Mouse (Mus musculus) lung, adult 2 months (tissue): ENCODE data around the gene Fam131c. TPM values are rescaled to one million over a fixed set of nuclear protein-coding genes. Genes with fewer than 3 reads are reported as not detected.

Experiments
- DNase-seq: peaks from one replicate; pipeline ENCODE4 v3.0.0; 2022
- H3K4me1 ChIP-seq: fragments of 200-500 bp; 2 replicates; pipeline ENCODE4 v1.6.1; 2011; ENCODE audit warnings: low read length; ENCODE audit not compliant: control insufficient read depth, insufficient read depth
- H3K4me3 ChIP-seq: fragments of 200-500 bp; replicated peaks from 2 replicates; pipeline ENCODE3; 2011; ENCODE audit warnings: low read depth, mild to moderate bottlenecking, control low read depth, low read length; ENCODE audit errors: extremely low read depth
- CTCF ChIP-seq: fragments of 200-500 bp; IDR thresholded peaks from 2 replicates; pipeline ENCODE4 v1.5.1; 2011; ENCODE audit warnings: mild to moderate bottlenecking, low read length, control low read depth; ENCODE audit not compliant: insufficient read depth
- POLR2A ChIP-seq: fragments of 200-500 bp; IDR thresholded peaks from 2 replicates; pipeline ENCODE4 v1.6.1; 2011; ENCODE audit warnings: low read depth, mild to moderate bottlenecking, control low read depth, low read length, borderline replicate concordance; ENCODE audit errors: extremely low read depth
- WGBS: fragments of 180-500 bp; shearing (Covaris S2); methylation state at CpG from one replicate; pipeline ENCODE4 v1.1.7; 2018; 5-methylcytosine and 5-hydroxymethylcytosine counted together
- polyA plus RNA-seq: library from polyadenylated mRNA; depleted of rRNA; stranded (reverse); fragments of >200 nt; gene quantifications from 2 replicates; pipeline ENCODE4 v1.2.3, GENCODE M21; 2012

Fam131c gene
- polyA plus RNA-seq, 1 experiment = 2.1 TPM

- 47% methylated on average over 12 of the region's 12 CpGs for WGBS
- H3K4me3 ChIP-seq = no peak within 1 kb of the TSS
- TF ChIP-seq POLR2A (no peak), CTCF (no peak)
- DNase-seq = no peak
- H3K4me1 ChIP-seq = no peaks in the 10 kb centered on the region
These were observed 30.5 kb downstream of the Fam131c start, which contains the start of gene Clcnka for GRCm38 (mm10) chr4:141398545-141398944. Gene Clcnka, minus strand, starts transcription at chr4:141398724.

DNA sequence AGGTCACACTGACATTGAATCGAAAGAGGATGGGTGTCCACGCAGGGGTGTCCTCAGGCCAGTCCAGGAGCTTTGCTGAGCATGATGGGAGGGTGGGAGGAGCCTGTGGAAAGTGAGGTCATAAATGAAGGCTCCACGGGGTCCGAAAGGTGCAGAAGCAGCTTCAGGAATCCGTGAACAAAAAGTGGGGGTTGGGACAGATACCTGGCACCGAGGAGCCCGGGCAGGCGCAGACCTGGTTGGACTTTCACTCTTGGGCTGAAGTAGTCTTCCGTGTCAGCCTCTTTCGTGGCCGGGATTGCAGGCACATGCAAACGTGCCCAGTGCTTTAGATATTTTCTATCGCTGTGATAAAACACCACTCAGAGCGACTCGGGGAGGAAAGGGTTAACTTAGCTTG is 32.2 kb downstream of the Fam131c start:
- Histone ChIP-seq H3K4me1 (no peaks in the 10 kb centered on the region), H3K4me3 (no peak overlapping the region)
- 79% methylated on average over 15 of the region's 15 CpGs for WGBS
- no peak for DNase-seq
- TF ChIP-seq CTCF (no peak), POLR2A (no peak)

DNA sequence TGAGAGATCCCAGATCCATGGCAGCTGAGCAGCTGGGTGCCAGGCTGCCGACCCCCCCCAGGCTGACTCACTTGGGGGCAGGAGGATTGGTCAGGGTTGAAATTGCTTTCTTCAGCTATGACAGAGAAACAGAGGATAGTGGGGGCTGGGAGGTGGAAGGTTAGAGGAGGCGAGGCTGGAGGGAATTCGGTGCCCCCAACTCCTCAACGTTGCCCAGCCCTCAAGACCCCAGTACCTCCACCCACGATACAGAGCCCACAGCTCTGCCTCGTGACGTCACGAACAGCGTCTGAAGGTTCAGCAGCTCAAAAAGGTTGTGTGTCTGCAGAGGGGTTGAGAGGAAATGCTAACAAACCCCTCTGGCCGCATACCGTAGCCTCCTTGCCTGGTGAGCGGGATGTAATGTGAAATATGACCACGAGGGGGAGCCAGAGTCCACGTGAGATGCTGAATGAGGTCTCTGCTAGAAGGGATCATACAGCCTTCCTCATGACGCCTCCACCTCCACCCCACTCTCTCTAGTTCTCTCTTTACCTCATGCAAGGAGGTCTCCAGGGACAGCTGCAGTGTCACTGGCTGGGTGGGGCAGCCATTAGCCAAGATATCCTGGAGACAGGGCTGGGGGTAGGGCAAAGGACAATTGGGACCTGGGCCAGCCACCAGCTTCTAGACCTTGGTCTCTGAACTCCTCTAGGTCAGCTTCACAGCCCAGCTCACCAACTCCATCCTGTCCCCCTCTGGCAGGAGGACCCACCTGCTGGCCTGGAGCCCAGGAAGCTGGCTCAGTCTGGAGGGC is 36.7 kb downstream of the Fam131c start:
- peak; percentile 87 for DNase-seq
- no peaks in the 10 kb centered on the region for H3K4me1 ChIP-seq
- no peak overlapping the region for H3K4me3 ChIP-seq
- TF ChIP-seq CTCF = peak; percentile 100
- no peak for TF ChIP-seq POLR2A
- 11% methylated on average over 15 of the region's 15 CpGs for WGBS

DNA sequence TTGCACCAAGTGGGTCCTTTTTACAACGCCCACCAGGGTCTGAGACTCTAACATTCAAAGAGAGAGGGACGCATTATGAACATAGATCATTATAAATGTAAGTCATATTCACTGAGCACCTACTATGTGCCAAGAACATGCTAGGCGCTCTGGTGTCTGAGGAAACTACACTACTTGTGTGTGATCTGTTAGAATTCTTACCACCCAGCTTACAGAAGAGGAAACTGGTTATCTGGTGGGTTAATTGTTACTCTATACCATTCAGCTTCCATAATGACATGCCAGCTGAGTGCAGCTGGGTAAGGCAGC is 37.2 kb downstream of the Fam131c start:
- 83% methylated on average over 3 of the region's 3 CpGs for WGBS
- no peak for DNase-seq
- Histone ChIP-seq H3K4me3 (no peak overlapping the region), H3K4me1 (no peaks in the 10 kb centered on the region)
- TF ChIP-seq CTCF (no peak), POLR2A (no peak)

DNA sequence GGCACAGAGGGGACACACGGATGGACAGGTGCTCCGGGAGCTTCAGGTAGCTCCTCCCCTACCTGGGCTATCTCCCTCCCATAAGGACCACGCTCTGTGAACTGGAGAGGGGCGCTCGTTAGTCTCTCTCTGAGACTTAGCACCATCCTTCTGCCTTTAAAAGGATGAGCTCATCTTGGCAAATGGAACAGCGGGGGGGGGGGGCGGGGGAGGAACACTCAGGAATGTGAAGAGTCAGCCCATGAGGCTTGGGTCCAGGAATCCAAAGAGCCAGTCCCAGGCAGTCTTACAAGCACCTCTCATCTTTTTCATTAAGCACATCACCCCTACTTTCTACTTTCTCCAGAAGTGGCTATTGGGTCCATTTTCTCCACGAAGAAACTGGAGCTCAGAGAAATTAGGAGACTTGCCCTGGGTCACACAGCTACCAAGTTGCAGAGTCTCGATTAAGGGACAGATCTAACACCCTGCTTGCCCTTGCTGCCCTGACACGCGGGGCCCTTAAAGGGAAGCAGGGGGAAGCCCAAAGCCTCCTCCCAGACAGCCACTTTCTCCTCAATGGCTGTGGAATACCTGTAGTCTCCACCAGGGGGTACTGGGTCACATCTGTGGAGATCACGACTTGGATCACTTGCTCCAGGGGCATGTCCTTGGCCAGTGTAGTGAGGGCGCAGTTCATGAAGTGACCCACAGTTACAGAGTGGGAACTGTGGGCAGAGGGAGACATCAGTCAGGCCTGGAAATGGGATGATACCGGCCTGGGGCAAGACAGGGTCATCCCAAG is 38.7 kb downstream of the Fam131c start:
- Histone ChIP-seq H3K4me1 (no peaks in the 10 kb centered on the region), H3K4me3 (no peak overlapping the region)
- TF ChIP-seq CTCF (peak; percentile 55), POLR2A (no peak)
- DNase-seq = peak; percentile 37
- WGBS = 34% methylated on average over 14 of the region's 14 CpGs

- Histone ChIP-seq H3K4me3 (no peak overlapping the region), H3K4me1 (no peaks in the 10 kb centered on the region)
- no peak for TF ChIP-seq POLR2A
- no peak for TF ChIP-seq CTCF
- DNase-seq = no peak
- 87% methylated on average over 3 of the region's 3 CpGs for WGBS
These were observed 40.6 kb downstream of the Fam131c start for GRCm38 (mm10) chr4:141408577-141408976.

DNA sequence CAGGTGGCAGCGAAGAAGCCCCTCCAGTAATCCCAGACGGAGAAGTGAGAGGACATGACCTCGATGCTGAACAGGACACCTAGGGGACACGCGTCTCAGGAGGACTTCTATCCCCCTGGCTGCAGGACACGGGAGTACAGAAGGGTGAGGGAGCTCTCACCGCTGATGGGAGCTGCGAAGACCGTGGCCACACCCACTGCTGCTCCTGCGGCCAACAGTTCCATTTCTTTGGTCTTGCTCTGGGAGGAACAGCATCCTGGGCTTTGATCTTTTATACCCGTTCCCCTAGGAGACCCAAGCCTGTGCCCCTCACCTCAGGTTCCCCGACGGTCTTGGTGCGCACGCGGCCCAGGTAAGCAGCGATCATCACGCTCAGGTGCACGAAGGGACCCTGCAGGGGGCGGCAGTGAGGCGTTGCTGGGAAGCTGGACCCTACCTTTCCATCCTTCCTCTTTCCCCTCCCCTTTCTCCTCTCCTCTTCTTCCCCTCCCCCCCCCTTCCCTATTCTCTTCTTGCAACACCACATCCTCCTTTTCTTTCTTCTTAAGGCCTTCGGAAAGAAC is 43.5 kb downstream of the Fam131c start:
- no peak for DNase-seq
- no peaks in the 10 kb centered on the region for H3K4me1 ChIP-seq
- TF ChIP-seq CTCF = 0 out of 2 replicates have a peak, but pooled peaks have one; percentile 25
- no peak for TF ChIP-seq POLR2A
- 29% methylated on average over 22 of the region's 22 CpGs for WGBS
- H3K4me3 ChIP-seq = no peak overlapping the region

GRCm38 (mm10) chr4:141415924-141416323 is 47.9 kb downstream of the Fam131c start, which contains the start of gene Clcnkb:
Gene Clcnkb, minus strand, starts transcription at chr4:141416014.
- TF ChIP-seq CTCF (no peak), POLR2A (no peak)

DNA sequence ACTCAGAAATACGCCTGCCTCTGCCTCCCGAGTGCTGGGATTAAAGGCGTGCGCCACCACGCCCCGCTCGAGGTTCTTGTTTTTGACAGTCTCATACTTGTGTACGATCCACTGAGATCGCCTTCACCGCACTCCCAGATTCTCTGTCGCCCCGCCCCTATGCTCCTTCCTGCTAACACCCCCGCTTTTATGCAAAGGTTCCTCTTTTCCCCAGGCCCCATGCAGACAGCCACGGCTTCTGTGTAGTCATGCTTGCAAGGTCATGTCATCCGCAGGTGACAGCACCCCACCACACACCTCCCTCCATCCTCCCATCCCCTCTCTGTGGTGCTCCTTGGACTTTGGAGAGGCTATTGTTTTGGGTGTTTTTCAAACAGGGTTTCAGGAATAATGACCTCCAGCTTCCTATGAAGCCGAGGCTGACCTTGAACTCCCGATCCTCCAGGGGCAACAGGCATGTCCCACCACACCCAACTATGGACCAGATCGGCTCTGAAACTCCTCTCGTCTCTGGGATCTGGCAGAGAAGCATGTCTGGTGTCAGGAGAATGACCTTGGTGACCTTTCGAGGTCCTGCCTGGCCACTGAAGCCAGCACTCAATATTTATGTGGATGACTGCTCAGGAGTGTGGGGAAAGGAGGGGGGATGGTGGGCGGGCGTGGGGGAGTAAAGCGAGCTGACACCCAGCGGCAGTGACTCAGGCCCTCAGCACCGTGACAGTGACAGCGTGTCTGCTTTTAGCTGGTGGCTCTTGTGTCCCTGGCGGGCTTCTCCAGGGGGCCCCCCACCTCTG is 51.6 kb downstream of the Fam131c start:
- DNase-seq = no peak

More at GRCm38 (mm10) chr4:141415924-141416323, 47.9 kb downstream of the Fam131c start, which contains the start of gene Clcnkb:
- WGBS = 68% methylated on average over 7 of the region's 7 CpGs
- DNase-seq = no peak
- Histone ChIP-seq H3K4me3 (no peak within 1 kb of the TSS), H3K4me1 (no peaks in the 10 kb centered on the region)

More for the DNA sequence above, 51.6 kb downstream of the Fam131c start:
- TF ChIP-seq CTCF = no peak
- no peak for TF ChIP-seq POLR2A
- WGBS = 50% methylated on average over 27 of the region's 27 CpGs
- no peaks in the 10 kb centered on the region for H3K4me1 ChIP-seq
- no peak overlapping the region for H3K4me3 ChIP-seq
